Mouse (Mus musculus) cerebellum, adult 11 months (tissue): ENCODE measurements around the gene Cntnap5a.
"Not testable (repeated sequence)": the region's sequence is repeated elsewhere in the genome, so short reads cannot be mapped to it uniquely, and the experiment has no call there.

ENCODE experiments used
- DNase-seq: peaks from one replicate; pipeline ENCODE4 v3.0.0; 2022

The Cntnap5a gene

DNA sequence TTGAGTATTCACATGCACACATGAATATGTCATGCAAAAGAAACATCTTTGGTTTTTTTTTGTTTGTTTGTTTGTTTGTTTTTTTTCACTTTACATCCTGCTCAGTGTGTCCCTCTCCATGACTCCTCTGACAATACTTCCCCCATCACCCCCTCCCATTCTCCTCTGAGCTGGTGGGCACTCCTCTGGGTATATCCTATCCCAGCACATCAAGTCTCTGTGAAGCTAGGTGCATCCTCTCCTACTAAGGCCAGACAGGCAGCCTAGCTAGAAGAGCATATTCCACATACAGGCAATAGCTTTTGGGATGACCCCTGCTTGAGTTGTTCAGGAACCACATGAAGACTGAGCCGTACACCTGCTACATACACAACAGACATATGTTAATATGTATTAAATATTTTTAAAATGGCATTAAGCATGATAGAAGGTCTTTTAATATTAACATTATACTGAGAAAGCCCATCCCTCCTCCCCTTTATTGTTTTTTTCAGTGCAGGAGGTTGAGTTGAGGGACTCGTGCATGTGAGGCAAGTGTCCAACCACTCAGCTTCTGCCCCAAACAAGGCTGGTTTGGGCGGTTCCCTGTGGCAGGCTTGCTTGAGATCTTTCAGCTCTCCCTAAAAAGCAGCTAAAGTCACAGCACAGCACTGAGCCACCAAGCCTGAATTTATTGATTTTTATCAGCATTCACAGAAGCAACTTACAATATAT is 422.6 kb downstream of the Cntnap5a start:
- DNase-seq: no peak

DNA sequence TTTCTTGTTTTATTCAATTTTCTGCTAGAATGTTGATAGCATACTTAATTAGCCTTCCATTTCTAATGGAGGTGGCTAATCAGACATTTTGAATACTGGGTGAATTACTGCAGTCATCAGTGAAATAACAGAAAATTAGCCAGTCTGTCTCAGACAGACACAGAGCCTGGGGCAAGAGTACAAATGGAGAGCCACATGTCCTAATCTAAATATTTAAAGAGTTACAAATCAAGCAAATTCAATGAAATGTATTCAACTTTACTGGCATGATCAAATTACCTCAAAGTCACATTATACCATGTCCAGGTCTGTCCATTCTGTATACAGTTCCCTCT is 423.1 kb downstream of the Cntnap5a start:
- DNase-seq: no peak

DNA sequence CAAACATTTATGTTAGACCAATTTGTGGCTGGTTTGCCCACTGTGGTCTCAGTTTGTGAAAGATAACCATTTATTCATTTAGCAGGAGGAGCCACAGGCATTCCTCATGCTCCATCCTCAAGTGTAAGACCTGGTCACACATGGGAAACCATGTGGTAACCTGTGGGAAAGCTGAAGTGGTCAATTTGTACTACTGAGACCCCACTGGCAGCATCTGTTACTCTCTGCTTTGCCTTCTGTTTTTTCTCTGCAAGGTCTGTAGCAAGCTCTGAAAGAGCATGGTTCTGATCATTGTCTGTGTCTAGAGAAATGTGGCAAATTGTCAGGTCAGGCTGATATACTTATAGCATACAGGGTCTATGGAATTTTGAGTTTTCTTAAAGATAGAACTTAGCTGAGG is 423.8 kb downstream of the Cntnap5a start:
- no peak for DNase-seq

DNA sequence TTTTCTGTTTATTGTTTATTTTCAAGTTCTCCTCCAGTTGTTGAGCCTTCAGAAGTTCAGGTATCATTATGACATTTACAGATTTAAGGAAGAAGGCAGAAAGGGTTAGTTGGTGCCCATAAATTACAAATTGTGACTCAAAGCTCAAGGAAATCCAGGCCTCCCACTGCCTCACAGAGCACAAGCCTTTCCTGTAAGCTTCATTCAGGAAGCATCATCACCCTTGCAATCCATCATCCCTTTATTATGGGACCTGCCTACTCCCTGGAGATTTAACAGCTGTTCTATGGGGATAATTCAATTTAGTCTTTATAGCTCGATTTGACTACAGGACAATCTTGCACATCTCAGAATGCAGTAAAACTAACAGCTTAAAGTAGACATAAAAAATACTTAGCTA is 441.2 kb downstream of the Cntnap5a start:
- DNase-seq: no peak

DNA sequence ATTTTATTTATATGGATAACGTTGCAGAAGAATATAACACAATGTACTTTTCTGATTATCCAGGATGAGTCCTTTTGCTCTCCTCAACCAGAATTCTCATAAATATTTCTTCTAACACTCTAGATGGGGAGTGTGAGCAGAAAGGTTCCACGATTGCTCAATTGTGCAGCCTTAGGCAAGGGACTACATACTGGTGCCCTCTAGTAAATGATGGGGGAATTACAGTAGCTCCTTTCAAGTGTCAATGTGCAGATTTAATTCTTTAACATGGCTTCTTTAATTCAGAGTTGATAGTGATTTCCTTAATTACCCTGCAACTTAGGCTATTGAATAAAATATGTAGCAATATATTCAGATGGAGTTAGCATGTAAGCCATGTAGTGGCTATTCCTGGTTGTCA is 442.5 kb downstream of the Cntnap5a start:
- DNase-seq: no peak

DNA sequence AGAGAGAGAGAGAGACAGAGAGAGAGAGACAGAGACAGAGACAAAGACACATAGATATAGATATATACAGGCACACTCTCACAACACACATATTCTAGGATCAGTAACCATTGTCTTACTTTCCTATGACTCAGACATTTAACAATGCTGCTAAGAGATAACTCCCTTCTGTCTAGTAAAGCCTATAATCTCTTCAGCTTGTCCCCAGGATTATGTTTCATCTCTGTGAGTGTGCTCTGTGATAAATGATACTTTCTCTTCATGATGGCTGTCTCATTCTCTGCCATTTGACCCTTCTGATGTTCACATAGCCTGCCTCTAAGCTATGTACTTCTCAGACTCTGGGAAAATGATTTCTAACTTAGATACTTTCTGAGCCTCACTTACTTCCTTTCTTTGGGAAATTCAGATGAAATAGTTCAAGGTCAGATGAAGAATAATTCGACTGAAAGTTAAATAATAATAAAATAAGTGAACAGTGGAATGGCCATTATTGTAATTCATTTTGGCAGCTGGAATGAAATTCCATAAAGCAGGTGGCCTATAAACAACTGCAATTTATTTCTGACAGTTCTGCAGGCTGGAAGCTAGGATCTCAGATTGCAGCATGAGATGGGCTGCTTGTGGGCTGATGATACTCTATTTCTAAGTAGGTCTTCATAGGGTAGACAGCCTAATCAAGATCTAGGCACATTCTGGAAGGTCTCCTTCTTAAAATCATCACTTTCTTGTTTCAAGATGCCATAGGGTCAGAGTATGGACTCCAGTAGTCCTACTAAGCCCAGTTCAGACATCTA is 444.1 kb downstream of the Cntnap5a start:
- DNase-seq: no peak

DNA sequence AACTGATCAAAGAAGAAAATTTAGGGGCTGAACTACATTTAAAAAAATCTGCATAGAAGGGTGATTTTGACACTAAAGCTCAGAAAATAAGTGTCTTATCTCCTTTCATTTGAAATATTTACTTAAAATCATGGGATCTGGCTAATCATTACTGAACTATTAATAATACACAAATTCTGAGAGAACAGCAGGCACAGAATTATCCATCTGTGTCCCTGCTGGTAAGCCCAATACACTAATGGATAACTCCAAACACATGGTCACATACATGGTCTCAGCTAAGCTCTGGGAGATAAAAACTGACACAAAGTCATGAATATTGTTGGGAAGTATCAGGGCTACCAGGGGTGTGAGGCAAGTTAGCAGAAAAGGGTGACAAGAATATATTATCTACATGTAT is 447.9 kb downstream of the Cntnap5a start:
- DNase-seq: no peak

DNA sequence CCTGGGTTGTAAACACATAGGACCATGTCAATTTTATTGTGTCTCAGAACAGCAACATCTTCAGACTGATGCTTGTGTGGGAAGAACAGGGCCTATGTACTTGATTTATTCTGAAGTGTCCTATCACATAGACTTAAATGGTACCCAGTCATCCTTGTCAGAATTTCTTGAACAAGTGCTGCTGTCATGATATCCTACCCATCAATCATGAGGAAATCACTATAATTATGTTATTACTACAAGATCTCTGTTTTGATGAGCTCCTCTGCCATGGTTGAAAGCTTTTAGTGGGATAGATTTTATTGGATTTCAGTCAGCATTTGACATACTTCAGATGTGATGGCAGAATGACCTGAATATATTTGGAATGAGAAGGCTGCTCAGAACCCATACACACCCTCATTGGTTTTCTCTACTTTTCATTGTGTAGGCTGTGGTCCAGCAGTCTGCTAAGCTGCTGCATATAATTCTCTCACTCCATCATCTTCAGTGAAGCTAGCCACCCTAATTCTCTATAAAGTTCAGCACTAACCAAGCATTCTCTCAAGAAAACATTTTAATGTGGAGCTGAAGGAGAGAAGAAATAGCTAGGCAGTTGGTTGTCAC is 465.3 kb downstream of the Cntnap5a start:
- DNase-seq: no peak

DNA sequence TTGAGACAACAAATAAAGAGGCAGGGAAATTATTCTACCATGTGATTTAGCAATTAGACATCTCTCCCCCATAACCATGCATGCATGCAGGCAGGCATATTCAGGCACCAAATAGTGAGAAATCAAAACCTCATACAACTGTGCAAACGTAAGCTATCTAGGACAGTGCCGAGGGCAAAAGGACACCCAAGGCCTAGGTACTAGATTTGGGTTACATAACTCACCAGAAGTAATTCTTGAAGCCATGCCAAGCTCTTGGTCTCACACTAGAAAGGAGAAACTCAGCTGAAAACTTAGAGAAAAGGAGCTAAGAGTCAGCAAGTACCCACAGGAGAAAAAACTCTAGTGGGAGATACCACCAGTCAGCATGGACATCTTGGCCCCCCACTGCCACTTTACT is 499.9 kb downstream of the Cntnap5a start:
- DNase-seq: no peak

DNA sequence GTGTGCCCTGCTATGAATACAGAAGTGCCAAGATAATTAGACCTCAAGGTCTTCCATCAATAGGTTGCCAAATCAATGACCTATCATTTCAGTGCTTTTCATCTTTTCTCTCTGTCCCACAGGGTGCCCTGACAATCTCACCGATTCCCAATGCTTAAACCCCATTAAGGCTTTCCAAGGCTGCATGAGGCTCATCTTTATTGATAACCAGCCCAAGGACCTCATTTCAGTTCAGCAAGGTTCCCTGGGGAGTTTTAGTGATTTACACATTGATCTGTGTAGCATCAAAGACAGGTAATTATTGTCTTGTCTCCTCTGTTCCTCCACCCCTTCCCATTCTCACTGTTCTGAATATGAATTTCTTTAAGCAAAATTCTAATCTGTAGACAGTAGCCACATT is 503.6 kb downstream of the Cntnap5a start:
- not testable (repeated sequence) for DNase-seq

DNA sequence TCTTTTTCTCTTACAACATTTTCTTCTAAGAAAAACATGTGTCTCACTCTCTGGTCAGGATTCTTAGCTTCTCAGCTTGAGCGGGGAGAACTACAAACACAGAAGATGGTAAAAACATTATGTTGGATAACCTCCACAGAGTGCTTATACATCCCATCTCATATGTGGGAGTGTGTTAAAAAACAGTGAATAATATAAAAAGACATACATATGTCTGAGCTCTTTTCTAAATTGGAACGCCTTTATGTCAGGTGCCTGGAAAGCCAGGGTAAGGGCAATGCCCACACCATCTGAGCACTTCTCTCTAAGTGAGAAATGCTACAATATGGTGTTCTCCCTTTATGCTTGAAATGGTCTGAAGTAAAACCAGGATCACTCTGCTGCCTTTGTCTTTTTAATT is 507.7 kb downstream of the Cntnap5a start:
- no peak for DNase-seq

DNA sequence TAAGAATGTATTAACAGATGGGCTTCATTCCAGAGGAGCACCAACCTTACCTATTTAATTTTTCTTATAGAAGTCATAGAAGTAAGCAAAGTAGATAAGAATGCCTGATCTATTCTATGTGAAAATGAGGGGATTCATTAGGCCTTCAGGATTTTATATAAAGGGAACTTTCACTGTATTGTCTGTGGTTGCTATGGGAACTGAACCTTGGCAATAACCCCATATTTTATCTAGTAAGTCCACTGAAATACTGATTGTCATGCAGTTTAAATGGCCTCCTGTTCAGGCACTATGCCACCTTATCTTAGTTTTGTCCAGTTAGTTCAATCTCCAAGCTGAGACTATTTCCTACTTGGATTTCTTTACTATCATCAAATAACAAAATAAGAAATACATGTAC is 532.3 kb downstream of the Cntnap5a start:
- DNase-seq: no peak

DNA sequence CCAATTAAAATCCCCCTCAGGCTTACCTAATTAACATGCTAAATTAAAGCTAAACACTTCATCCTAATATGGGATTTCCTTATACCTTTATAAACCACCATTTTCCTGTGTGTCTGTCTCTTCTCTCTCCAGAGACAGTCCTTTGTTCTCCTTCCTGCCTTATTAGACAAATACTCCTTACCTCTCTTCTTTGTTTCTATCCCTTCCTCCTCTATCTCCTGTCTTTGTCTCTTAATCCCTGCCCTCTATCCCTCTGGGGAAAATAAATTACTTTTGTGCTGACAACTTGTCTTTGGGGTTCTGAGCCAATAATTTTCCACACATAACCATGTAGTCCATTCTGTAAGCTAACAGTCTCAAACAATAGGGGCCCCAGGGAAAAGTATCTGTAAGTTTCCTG is 556.0 kb downstream of the Cntnap5a start:
- no peak for DNase-seq

DNA sequence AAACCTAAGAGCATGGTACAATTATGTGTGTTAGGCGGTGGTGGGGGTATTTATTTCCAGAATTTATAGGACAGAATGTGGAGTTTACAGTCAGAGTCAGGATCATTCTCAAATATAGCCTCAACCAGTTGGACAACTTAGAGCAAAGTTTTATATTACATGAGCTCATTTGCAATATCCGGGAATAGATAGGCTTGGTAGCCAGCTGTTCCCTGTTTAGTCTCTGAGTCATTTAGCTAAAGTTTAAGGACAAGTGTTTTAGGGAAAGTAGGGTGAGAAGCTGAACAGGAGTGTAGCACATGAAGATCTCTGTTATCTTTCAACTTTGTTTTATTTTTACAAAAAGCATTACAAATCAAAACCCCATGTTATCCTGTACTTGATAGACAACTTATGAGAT is 559.3 kb downstream of the Cntnap5a start:
- DNase-seq: no peak

DNA sequence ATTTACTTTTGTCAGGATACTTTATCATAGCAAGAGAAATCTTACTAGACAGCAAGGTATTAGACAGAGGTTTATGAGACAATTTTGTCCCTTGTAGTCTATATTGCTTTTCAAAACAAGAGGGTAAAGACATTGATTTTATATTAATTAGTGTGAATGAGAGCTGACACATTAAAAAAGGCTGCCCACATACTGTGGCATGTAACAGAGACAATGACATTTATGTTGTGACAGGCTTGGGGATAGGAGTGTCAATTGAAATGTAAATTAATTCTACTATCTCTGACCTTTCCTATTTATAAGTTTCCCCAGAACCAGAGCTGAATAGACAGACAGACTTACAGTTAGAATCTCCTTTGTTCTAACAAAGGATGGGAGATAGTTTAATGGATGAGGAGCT is 596.6 kb downstream of the Cntnap5a start:
- no peak for DNase-seq

DNA sequence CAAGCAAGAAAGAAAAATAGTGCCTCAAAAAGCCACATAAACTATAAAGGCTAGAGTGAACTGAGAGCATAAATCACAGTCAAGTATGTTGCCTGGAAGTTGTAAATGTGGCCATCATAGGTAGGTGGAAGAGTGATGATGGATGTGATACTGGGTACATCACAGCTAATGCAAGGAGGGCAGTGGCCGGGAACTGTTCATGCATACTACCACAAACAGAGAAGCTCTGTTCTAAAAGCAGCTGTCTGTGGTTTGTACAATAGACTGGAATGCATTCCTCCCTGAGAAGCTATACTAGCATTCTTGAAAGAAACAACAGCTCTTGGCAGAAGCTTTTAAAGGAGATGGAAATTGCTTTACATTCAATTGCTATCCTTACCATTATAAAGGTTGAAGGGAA is 599.4 kb downstream of the Cntnap5a start:
- DNase-seq: no peak

DNA sequence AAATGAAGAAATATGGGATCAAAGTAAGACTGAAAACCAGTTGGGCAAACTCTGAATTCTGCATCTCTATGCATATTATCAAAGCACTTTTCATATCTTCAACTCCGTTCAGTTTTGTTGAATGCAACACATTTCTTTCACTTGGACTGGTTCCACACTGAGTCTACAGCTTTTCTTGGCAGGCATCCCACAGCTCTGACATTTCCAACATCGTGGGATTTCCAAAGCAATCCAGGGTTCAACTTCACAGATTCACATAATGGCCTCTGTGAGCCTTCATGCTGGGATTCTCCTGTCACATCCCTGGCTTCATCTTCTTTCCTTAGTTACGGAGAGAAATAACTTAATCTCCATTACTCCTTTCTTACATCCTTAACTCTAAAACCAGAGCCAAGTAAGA is 622.0 kb downstream of the Cntnap5a start:
- DNase-seq: no peak

DNA sequence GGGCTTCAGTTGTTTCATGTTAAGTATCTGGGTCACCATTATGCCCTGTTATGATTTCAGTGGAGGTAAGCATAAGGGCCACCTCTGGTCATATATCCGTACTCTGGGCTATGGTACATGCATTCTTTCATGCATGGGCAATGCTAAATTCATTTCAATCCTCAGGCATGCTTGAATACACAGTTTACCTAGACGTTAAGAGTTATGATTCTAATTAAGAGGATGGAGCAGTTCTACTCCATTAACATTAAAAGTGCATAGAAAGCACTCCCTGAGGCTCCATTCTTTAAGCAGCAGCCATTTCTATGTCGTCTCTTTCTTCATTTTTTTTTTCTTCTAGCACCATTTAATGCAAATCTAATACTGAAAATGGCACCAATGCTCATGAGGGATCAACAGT is 627.0 kb downstream of the Cntnap5a start:
- no peak for DNase-seq

DNA sequence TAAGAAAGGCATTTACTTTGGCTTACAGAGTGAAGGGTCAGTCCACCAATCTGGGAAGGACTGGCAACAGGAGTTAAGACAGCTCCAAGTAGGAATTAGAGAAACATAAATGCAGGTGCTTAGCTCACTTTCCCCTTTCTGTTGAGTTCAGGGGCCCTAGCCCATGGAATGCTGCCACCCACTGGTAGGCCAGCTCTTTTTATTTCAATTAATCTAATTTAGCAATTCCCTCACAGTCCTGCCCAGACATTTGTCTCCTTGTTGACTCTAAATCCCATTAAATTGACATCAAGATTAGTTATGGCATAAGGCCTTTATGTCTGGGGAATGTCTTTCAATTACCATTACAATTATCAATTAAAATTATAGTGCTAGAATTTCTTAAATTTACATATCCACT is 628.7 kb downstream of the Cntnap5a start:
- DNase-seq: no peak

DNA sequence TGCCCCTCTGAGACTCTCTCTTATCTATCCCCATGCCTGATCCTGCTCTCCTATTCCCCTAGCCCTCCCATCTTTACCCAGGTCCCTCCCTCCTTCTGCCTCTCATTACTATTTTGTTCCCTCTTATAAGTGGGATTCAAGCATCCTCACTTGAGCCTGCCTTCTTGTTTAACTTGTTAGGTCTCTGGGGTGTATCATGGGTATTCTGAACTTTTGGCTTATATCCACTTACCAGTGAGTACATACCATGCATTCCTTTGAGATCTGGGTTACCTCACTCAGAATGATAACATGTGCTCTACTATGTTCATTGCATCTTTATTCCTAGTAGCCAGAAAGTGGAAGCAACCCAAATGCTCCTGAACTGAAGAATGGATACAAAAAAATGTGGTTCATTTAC is 639.9 kb downstream of the Cntnap5a start:
- DNase-seq: no peak

DNA sequence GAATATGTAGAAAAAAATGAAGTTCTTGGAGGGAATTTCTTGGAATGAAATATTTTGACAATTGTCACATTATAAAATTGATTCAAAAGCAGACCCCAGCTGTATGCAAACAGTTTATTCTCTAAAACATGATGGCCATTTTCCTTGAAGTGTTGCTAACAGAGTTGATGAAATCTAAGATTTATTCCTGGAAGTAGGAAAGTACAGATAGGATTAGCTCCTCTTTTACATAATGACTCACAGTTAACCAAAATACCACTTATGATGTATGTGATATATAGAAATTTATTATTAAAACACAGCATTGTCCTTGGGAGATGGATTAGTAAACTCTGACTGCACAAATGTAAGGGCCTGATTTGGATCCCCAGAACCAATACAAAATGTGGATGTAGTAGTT is 669.1 kb downstream of the Cntnap5a start:
- DNase-seq: no peak

DNA sequence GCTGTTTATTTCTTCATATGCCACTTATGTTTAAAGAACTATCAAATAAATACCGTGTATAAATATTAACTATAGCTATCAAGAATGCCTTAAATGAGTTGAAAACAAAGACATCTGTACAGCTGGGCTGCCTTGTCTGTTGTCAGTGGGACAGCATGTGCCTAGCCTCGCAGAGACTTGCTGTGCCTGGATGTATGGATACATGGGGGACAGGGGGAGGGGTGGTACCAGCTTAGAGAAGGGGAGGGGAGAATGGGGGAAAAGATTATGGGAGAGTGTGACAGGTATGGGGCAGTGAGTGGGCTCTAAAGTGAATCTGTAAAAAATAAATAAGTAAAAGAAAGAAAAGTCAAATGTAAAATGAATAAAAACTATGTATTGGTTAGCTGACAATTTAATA is 681.0 kb downstream of the Cntnap5a start:
- no peak for DNase-seq

DNA sequence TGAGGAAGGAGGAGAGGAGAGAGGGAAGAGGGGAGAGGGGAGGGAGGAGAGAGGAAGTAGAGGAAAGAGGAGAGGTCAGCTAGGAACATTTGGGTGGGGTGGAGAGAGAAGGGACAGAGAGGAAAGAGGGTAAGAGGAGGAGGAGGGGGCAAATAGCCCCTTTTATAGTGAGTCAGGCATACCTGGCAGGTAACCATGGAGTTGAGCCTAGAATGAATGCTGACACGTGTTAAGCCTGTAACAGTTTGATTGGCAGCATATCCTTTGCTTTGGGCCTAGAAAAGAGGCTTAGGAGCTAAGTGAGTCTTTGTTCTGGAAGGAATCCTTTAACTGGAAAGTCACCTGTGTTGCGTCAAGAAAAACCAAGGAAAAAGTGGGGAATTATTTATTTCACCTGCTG is 681.6 kb downstream of the Cntnap5a start:
- no peak for DNase-seq

DNA sequence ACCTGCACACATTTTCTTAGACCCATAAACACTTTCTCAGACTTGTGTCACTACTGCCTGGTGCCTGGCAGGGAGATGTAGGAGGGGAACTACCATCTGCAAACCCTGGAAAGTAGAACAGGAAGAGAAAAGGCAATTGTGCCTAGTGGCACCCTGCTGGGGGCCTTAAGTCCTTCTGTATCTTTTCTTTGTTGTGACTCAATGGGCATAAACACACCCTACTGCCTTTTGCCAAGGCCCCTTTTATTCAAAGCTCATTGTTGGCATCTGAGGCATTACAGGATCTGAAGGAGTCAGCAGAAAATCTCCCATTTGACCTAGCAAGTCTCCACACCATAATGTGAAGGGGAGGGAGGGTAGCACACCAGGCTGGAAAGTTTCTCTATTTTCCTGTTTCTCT is 682.2 kb downstream of the Cntnap5a start:
- no peak for DNase-seq

DNA sequence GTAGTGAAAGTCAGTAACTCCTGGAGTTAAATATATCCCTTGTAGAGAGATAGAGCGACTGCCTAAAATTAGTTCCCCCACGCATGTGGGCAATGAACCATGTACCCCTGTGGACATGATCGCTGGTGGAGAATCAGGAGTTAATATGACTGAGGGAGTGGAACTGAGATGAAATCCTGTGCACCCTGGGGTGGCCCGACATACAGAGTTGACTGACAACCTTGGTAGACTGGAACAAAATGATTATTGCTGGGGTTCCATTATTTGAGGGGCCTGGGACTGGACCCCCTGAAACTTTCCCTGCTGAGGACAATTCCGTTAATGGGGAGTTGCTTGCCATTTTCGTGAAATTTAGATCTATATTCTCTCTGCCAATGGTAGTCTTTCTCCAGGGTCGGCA is 683.0 kb downstream of the Cntnap5a start:
- no peak for DNase-seq
